Mouse (Mus musculus): ENCODE data around the gene Nanp. TPM values are rescaled to one million over a fixed set of nuclear protein-coding genes. Genes with fewer than 3 reads are reported as not detected.

The Nanp gene
- polyA plus RNA-seq, 2 experiments = 16.4 to 46.4 TPM

DNA sequence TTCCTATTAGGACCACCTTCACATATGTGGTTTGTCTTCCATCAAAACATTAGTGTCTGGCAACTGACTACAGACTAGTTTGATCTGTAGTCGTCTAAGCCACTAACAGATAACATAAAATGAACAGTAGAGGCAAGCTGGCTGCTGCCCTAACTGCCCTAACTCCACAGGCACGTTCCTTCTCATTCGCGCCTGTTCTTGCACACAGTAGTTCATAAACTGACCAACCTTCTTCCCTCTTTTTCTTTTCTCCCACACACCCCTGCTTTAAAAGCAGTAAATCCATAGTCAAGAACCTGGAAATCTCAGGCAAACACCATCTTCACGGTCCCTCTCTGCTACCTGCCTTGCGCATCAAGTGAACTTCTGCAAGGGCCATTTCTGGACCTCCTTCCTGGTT is 31.2 kb downstream of the Nanp start:
- peak overlapping the region; percentile 76 for H3K9ac ChIP-seq (ENCODE audit: low read depth, low read length, severe bottlenecking)
- H3K4me1 ChIP-seq (ENCODE audit: control insufficient read depth, insufficient read depth, low read length) = 0 out of 2 replicates have a peak, but pooled peaks cover 5% of the 10 kb centered on the region
- H3K36me3 ChIP-seq (ENCODE audit: control insufficient read depth, insufficient read depth, low read length) = no peaks in the 10 kb centered on the region
- no peaks in the 10 kb centered on the region for H3K27me3 ChIP-seq (ENCODE audit: control insufficient read depth, insufficient read depth, low read length)
- WGBS = 38% methylated on average over 6 of the region's 6 CpGs
- peak overlapping the region; percentile 95 for H3K4me2 ChIP-seq (replicated peaks; ENCODE audit: low read depth, low read length, severe bottlenecking)
- ATAC-seq (ENCODE audit: low FRiP score, low read depth) (no peak), DNase-seq (ENCODE audit: low spot score) (no peak)
- H3K27ac ChIP-seq (replicated peaks; ENCODE audit: low read depth, low read length) = no peak overlapping the region
- H3K4me3 ChIP-seq (replicated peaks; ENCODE audit: low read length) = peak overlapping the region; percentile 68
- no peak for TF ChIP-seq POLR2A (IDR thresholded peaks at IDR 0.05; ENCODE audit: borderline replicate concordance, extremely low read depth, insufficient read depth, insufficient read length)
- H3K9me3 ChIP-seq (ENCODE audit: control insufficient read depth, low read length) = no peaks in the 10 kb centered on the region

GRCm38 (mm10) chr2:151006281-151006945 is 32.8 kb downstream of the Nanp start:
- no peak for ATAC-seq (ENCODE audit: low FRiP score, low read depth)
- no peak for DNase-seq (ENCODE audit: low spot score)
- Histone ChIP-seq H3K4me1 (ENCODE audit: control insufficient read depth, insufficient read depth, low read length) (0 out of 2 replicates have a peak, but pooled peaks cover 5% of the 10 kb centered on the region), H3K27ac (replicated peaks; ENCODE audit: low read depth, low read length) (no peak overlapping the region), H3K27me3 (ENCODE audit: control insufficient read depth, insufficient read depth, low read length) (no peaks in the 10 kb centered on the region), H3K9me3 (ENCODE audit: control insufficient read depth, low read length) (no peaks in the 10 kb centered on the region), H3K9ac (ENCODE audit: low read depth, low read length, severe bottlenecking) (no peak overlapping the region), H3K36me3 (ENCODE audit: control insufficient read depth, insufficient read depth, low read length) (no peaks in the 10 kb centered on the region), H3K4me3 (replicated peaks; ENCODE audit: low read length) (no peak overlapping the region), H3K4me2 (replicated peaks; ENCODE audit: low read depth, low read length, severe bottlenecking) (no peak overlapping the region)
- TF ChIP-seq POLR2A (IDR thresholded peaks at IDR 0.05; ENCODE audit: borderline replicate concordance, extremely low read depth, insufficient read depth, insufficient read length) = no peak
- 72% methylated on average over 5 of the region's 5 CpGs for WGBS

DNA sequence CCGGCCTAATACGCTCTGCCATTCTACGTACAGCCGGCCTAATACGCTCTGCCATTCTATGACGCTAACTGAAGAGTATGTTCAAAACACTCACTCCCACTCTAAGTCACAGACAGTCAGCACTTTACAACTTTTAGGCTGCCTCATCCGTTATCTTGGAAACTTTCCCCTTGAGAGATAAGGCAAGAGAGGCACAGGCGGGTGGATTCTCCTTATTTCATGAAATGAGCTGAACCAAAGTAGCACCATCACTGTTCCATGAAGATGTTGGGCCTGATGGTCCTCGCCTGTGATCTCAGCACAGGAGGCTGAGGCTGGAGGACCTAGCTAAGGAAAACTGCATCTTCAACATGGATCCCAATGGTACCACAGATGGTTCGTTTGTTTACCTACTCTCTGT is 34.8 kb downstream of the Nanp start:
- DNase-seq (ENCODE audit: low spot score) (no peak), ATAC-seq (ENCODE audit: low FRiP score, low read depth) (no peak)
- no peak for TF ChIP-seq POLR2A (IDR thresholded peaks at IDR 0.05; ENCODE audit: borderline replicate concordance, extremely low read depth, insufficient read depth, insufficient read length)
- Histone ChIP-seq H3K4me1 (ENCODE audit: control insufficient read depth, insufficient read depth, low read length) (0 out of 2 replicates have a peak, but pooled peaks cover 5% of the 10 kb centered on the region), H3K27ac (replicated peaks; ENCODE audit: low read depth, low read length) (no peak overlapping the region), H3K9me3 (ENCODE audit: control insufficient read depth, low read length) (no peaks in the 10 kb centered on the region), H3K9ac (ENCODE audit: low read depth, low read length, severe bottlenecking) (no peak overlapping the region), H3K27me3 (ENCODE audit: control insufficient read depth, insufficient read depth, low read length) (no peaks in the 10 kb centered on the region), H3K36me3 (ENCODE audit: control insufficient read depth, insufficient read depth, low read length) (no peaks in the 10 kb centered on the region), H3K4me3 (replicated peaks; ENCODE audit: low read length) (no peak overlapping the region), H3K4me2 (replicated peaks; ENCODE audit: low read depth, low read length, severe bottlenecking) (no peak overlapping the region)
- WGBS = 94% methylated on average over 10 of the region's 10 CpGs

DNA sequence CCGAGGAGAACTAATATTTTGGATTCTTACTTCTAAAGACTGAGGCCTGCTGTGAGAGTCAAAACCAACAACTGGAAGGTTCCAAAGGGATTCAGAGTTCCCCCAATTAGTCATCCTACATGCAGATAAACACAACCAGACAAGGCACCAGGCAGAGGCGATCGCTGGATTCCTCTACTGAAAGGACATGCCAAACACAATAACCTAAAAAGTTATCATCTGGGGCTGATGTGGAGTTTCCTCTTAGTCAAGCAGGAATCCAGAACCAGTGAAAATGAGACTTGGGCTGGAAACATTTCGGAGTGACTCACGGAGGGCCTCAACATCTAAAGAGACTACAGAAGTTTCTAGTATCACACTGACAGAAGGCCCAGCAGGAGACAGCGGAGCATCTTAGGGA is 35.4 kb downstream of the Nanp start:
- no peak overlapping the region for H3K27ac ChIP-seq (replicated peaks; ENCODE audit: low read depth, low read length)
- DNase-seq (ENCODE audit: low spot score) = no peak
- H3K4me1 ChIP-seq (ENCODE audit: control insufficient read depth, insufficient read depth, low read length) = peaks cover 8% of the 10 kb centered on the region
- WGBS = 84% methylated on average over 6 of the region's 6 CpGs
- H3K9ac ChIP-seq (ENCODE audit: low read depth, low read length, severe bottlenecking) = no peak overlapping the region
- ATAC-seq (ENCODE audit: low FRiP score, low read depth) = no peak
- no peak overlapping the region for H3K4me2 ChIP-seq (replicated peaks; ENCODE audit: low read depth, low read length, severe bottlenecking)
- H3K27me3 ChIP-seq (ENCODE audit: control insufficient read depth, insufficient read depth, low read length) = no peaks in the 10 kb centered on the region
- no peak for TF ChIP-seq POLR2A (IDR thresholded peaks at IDR 0.05; ENCODE audit: borderline replicate concordance, extremely low read depth, insufficient read depth, insufficient read length)
- no peaks in the 10 kb centered on the region for H3K36me3 ChIP-seq (ENCODE audit: control insufficient read depth, insufficient read depth, low read length)
- no peak overlapping the region for H3K4me3 ChIP-seq (replicated peaks; ENCODE audit: low read length)
- no peaks in the 10 kb centered on the region for H3K9me3 ChIP-seq (ENCODE audit: control insufficient read depth, low read length)

- Histone ChIP-seq H3K9me3 (ENCODE audit: control insufficient read depth, low read length) (no peaks in the 10 kb centered on the region), H3K4me2 (replicated peaks; ENCODE audit: low read depth, low read length, severe bottlenecking) (no peak overlapping the region), H3K36me3 (ENCODE audit: control insufficient read depth, insufficient read depth, low read length) (no peaks in the 10 kb centered on the region), H3K4me1 (ENCODE audit: control insufficient read depth, insufficient read depth, low read length) (peaks cover 4% of the 10 kb centered on the region), H3K9ac (ENCODE audit: low read depth, low read length, severe bottlenecking) (no peak overlapping the region), H3K27me3 (ENCODE audit: control insufficient read depth, insufficient read depth, low read length) (no peaks in the 10 kb centered on the region), H3K4me3 (replicated peaks; ENCODE audit: low read length) (no peak overlapping the region), H3K27ac (replicated peaks; ENCODE audit: low read depth, low read length) (no peak overlapping the region)
- no peak for TF ChIP-seq POLR2A (IDR thresholded peaks at IDR 0.05; ENCODE audit: borderline replicate concordance, extremely low read depth, insufficient read depth, insufficient read length)
- DNase-seq (ENCODE audit: low spot score) = no peak
- ATAC-seq (ENCODE audit: low FRiP score, low read depth) = no peak
- WGBS = 82% methylated on average over 5 of the region's 5 CpGs
Observed at GRCm38 (mm10) chr2:151001619-151002175, 37.5 kb downstream of the Nanp start.

All from limb, embryonic 14.5 days (tissue).